Mouse (Mus musculus) neural tube, embryonic 13.5 days (tissue): Measurements from ENCODE around the gene Atxn10. TPM values are rescaled to one million over a fixed set of nuclear protein-coding genes. Genes with fewer than 3 reads are reported as not detected.
A peak's percentile ranks its signal among the peaks of the same experiment; 100 is the strongest.

Experiments
- ATAC-seq: fragments of 200-750 bp; cut with Nextera tagmentation; 2 replicates; pipeline ENCODE4 v1.8.0; 2017; ENCODE audit warnings: low read depth, mild to moderate bottlenecking, moderate TSS enrichment, moderate library complexity
- H3K27ac ChIP-seq: fragments of 300-500 bp; sonication (generic); replicated peaks from 2 replicates; pipeline ENCODE4 v1.5.1; 2015; ENCODE audit warnings: moderate library complexity, mild to moderate bottlenecking, inconsistent platforms
- H3K27me3 ChIP-seq: fragments of 300-500 bp; sonication (generic); 2 replicates; pipeline ENCODE4 v1.6.1; 2015; ENCODE audit warnings: mild to moderate bottlenecking, inconsistent platforms
- H3K36me3 ChIP-seq: fragments of 300-500 bp; sonication (generic); 2 replicates; pipeline ENCODE4 v1.6.1; 2015; ENCODE audit warnings: mild to moderate bottlenecking, inconsistent platforms
- H3K4me1 ChIP-seq: fragments of 300-500 bp; sonication (generic); replicated peaks from 2 replicates; pipeline ENCODE4 v1.6.1; 2015; ENCODE audit warnings: inconsistent platforms
- H3K4me2 ChIP-seq: fragments of 300-500 bp; sonication (generic); 2 replicates; pipeline ENCODE4 v1.6.1; 2015; ENCODE audit warnings: inconsistent platforms, mild to moderate bottlenecking, moderate library complexity
- H3K4me3 ChIP-seq: fragments of 300-500 bp; sonication (generic); 2 replicates; pipeline ENCODE4 v1.5.1; 2015; ENCODE audit warnings: mild to moderate bottlenecking, inconsistent platforms
- H3K9ac ChIP-seq: fragments of 300-500 bp; sonication (generic); 2 replicates; pipeline ENCODE4 v1.6.1; 2015; ENCODE audit warnings: moderate library complexity, mild to moderate bottlenecking, inconsistent platforms
- H3K9me3 ChIP-seq: fragments of 300-500 bp; sonication (generic); 2 replicates; pipeline ENCODE4 v1.6.1; 2016; ENCODE audit warnings: inconsistent platforms
- WGBS: fragments of 180-500 bp; shearing (Covaris S2); methylation state at CpG from one replicate; pipeline ENCODE4 v1.1.7; 2015; 5-methylcytosine and 5-hydroxymethylcytosine counted together
- polyA plus RNA-seq: library from polyadenylated mRNA; unstranded; fragments of >200 nt; fragmentation: Nextera tagmentation; extraction: Ambion mirVana; gene quantifications from 2 replicates; pipeline ENCODE4 v1.2.1, GENCODE M21; 2015

Gene Atxn10
- polyA plus RNA-seq = 496 and 516 TPM in 2 replicates

DNA sequence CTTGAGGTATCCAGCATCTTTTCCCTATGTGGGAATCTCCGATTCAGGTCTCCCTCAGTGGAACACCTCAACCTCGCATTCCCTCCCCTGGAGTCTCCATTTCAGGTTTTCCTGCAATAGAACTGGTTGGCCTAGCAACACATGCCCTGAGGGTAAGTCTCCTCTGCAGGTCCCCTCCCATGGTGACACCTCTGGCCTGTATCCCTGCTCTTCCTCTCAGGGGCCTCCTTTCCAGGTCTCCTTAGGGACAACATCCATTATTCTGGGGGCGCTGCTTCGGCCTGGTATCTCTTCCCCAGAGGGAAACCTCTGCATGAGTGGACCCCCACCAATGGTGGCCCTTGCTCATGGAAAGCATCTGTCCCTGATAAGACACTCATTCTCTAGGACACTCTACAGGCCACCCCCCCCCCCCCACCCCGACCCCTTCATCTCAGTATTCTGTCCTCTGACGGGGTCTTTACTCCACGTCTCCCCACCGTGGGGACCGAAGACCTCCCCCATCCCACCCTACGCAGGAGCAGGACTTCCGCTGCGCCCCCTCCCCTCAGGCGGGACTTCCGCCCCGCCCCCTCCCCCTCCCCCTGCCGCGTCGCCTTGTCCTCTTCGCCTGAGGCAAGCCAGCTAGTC lies at the start of gene Atxn10:
TSS of gene Atxn10 (plus strand) at position 575 of the 630 bp plus-strand sequence.
- no peaks in the 10 kb centered on the region for H3K9me3 ChIP-seq
- peak within 1 kb of the TSS; percentile 83 for H3K9ac ChIP-seq
- H3K4me2 ChIP-seq = peak within 1 kb of the TSS; percentile 80
- peaks cover 35% of the 10 kb centered on the region for H3K4me1 ChIP-seq
- peak within 1 kb of the TSS; percentile 75 for H3K4me3 ChIP-seq
- H3K36me3 ChIP-seq = no peaks in the 10 kb centered on the region
- peak within 1 kb of the TSS; percentile 98 for H3K27ac ChIP-seq
- H3K27me3 ChIP-seq = no peaks in the 10 kb centered on the region
- 9% methylated on average over 18 of the region's 19 CpGs for WGBS
- peak; percentile 33 for ATAC-seq

DNA sequence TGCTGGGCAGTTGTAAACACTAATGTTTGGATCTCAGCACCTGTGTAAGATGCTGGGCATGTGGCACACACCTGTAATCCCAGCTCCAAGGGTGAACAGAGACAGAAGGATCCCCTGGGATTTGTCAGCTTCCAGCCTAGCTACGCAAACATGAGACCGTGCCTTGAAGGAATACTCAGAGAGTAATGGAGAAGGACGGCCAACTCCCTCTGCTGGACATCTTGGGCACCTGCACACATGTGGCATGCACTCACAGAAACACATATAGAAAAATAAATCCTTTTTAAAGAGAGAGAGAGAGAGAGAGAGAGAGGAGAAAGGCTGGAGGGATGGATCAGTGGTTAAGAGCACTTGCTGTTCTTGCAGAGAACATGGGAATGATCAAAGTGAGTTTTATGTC lies 41.4 kb upstream of the Atxn10 start:
- H3K4me3 ChIP-seq = no peak overlapping the region
- no peaks in the 10 kb centered on the region for H3K9me3 ChIP-seq
- H3K4me1 ChIP-seq = peaks cover 46% of the 10 kb centered on the region
- 79% methylated on average over 3 of the region's 3 CpGs for WGBS
- no peak overlapping the region for H3K27ac ChIP-seq
- no peaks in the 10 kb centered on the region for H3K36me3 ChIP-seq
- H3K27me3 ChIP-seq = no peaks in the 10 kb centered on the region
- no peak for ATAC-seq
- no peak overlapping the region for H3K4me2 ChIP-seq
- no peak overlapping the region for H3K9ac ChIP-seq

DNA sequence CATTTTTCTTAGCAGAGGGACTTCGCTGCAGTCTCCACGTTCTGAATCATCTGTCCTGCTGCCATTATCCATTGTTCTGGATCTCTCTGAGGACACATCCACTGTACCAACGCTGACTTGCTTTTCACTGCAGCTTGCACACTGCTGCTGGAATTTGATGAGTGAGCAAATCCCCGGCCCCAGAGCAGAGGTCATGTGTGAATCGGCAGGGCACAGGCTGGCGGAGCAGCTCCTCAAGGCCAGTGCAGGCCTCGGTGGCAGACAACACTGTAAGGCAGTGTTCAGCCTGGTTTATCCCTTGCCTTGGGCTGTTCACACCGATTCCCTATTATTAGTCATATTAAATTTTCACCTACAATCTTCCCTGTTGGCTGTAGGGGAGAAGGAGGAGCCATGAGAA lies 40.5 kb upstream of the Atxn10 start:
- Histone ChIP-seq H3K27ac (peak overlapping the region; percentile 75), H3K27me3 (no peaks in the 10 kb centered on the region), H3K9ac (no peak overlapping the region), H3K36me3 (no peaks in the 10 kb centered on the region), H3K9me3 (no peaks in the 10 kb centered on the region), H3K4me1 (peaks cover 40% of the 10 kb centered on the region), H3K4me2 (no peak overlapping the region), H3K4me3 (no peak overlapping the region)
- no peak; the same call in 1 of the 2 replicates for ATAC-seq
- WGBS = 49% methylated on average over 8 of the region's 8 CpGs

DNA sequence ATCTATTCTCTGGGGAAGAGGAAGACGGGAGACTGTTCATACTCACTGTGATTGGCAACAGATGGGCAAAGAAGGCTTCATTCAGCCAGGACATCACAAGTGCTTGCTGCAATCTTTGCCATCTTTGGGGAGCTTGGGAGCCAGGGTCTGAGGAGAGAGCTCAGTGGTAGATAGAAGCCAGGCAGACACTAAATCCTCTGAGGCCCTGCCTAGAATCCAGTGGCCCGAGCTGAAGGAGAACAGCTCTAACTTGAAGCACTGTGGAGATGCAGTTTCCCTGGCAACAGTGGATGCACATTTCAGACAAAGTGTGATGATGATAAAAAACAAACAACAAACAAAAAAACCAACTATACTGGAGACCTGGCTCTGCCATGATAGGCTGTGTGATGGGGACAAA lies 40.1 kb upstream of the Atxn10 start:
- ATAC-seq = no peak

DNA sequence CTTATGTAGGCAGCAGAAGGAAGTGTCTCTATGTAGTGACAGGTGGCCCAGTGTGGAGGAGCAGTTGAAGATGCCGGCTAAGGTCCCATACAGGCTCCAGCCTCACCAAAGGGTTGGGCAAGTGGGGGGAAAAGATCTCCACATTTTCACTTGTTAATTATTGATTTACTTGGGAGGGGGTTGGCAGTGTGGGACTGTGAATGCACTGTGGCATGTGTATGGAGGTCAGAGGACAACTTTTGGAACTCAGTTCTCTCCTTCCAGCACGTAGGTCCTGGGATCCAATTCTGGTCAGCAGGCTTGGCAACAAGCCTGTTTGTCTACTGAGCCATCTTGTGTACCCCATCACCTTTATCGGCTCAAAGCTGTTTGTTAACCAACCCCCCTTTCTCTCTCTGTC lies 39.5 kb upstream of the Atxn10 start:
- Histone ChIP-seq H3K4me2 (no peak overlapping the region), H3K27me3 (no peaks in the 10 kb centered on the region), H3K4me3 (no peak overlapping the region), H3K4me1 (peaks cover 40% of the 10 kb centered on the region), H3K9me3 (no peaks in the 10 kb centered on the region), H3K9ac (no peak overlapping the region), H3K36me3 (no peaks in the 10 kb centered on the region), H3K27ac (no peak overlapping the region)
- no peak for ATAC-seq
- WGBS = 83% methylated on average over 3 of the region's 3 CpGs

More for the DNA sequence above, 40.1 kb upstream of the Atxn10 start:
- Histone ChIP-seq H3K9ac (no peak overlapping the region), H3K4me2 (no peak overlapping the region), H3K27ac (peak overlapping the region; percentile 75), H3K4me1 (peaks cover 40% of the 10 kb centered on the region), H3K27me3 (no peaks in the 10 kb centered on the region), H3K9me3 (no peaks in the 10 kb centered on the region), H3K36me3 (no peaks in the 10 kb centered on the region), H3K4me3 (no peak overlapping the region)
- 37% methylated on average over 2 of the region's 2 CpGs for WGBS

DNA sequence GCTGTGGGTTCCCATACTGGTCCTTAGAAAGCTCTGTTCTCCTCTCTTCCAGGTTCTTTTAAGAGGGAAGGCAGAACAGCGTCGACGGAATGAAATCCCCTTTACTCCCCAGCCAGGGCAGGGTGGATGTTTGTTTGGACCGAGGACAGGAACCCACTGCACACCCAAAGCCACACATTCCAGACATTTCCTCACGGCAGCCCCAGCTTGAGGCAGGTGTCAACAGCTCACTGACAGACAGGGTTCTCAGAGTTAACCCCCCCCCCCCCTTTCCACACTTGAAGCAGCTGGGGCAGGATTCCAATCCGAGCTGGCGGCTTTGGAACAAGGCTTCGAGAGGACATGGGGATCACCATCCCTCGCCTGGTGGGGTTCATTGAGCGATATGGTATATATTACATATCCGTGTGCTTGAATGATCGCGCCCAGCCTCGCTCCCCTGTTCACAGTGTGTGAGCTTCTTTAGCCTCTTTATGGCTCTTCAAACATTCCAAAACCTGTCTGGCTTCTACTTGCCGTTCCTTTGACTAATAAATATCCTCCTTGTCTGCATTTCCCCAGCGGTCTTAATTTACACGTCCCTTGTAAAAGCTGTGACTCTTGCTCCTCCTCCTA lies 37.8 kb upstream of the Atxn10 start:
- no peak overlapping the region; the same call in 1 of the 2 replicates for H3K27ac ChIP-seq
- H3K9me3 ChIP-seq = no peaks in the 10 kb centered on the region
- no peaks in the 10 kb centered on the region for H3K36me3 ChIP-seq
- H3K4me3 ChIP-seq = no peak overlapping the region
- H3K9ac ChIP-seq = 0 out of 2 replicates have a peak overlapping the region, but pooled peaks have one; percentile 8
- no peaks in the 10 kb centered on the region for H3K27me3 ChIP-seq
- 47% methylated on average over 17 of the region's 17 CpGs for WGBS
- H3K4me1 ChIP-seq = peaks cover 40% of the 10 kb centered on the region
- ATAC-seq = no peak
- no peak overlapping the region for H3K4me2 ChIP-seq

DNA sequence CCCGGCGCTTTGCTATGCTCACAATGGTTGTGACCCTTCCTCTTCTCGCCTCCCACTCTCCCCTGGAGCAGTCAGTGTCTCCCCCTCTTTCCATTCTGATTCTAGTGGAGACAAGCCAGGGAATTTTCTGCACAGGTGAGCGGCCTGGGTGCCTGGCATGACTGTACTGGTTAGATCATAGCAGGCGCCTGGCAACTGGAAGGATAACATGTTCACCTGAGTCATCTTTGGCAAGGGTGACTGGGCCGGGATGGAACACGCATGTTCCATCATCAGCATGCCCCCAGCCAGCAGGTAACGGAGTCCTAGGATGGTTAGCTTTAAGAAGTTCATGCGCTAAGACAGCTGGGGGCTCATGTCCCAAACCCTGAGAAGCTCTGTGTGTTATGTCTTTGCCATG lies 37.1 kb upstream of the Atxn10 start:
- H3K4me2 ChIP-seq = no peak overlapping the region

DNA sequence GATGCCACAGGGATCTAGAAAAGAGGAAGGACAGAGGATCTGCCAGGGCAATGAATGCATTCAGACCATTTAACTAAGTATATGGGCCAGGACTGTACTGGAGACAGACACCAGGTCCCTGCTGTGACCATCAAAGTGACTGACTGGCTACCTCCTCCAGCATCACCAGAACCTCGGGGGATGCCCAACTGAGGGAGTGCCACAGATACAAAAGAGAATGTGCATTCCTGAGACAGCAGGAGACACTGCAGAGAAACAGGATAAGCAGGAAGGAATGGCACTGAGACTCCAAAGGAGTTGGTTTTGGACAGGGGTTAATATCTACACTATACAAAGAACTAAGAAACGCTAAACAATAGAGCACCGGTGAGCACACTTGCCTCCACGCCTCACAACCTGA lies 32.8 kb upstream of the Atxn10 start:
- Histone ChIP-seq H3K36me3 (no peaks in the 10 kb centered on the region), H3K9ac (no peak overlapping the region), H3K27ac (no peak overlapping the region), H3K4me1 (peaks cover 9% of the 10 kb centered on the region), H3K4me3 (no peak overlapping the region), H3K27me3 (no peaks in the 10 kb centered on the region), H3K9me3 (0 out of 2 replicates have a peak, but pooled peaks cover 3% of the 10 kb centered on the region), H3K4me2 (no peak overlapping the region)
- no peak for ATAC-seq
- 58% methylated on average over 4 of the region's 4 CpGs for WGBS

More for the DNA sequence above, 37.1 kb upstream of the Atxn10 start:
- no peak overlapping the region for H3K4me3 ChIP-seq
- H3K9me3 ChIP-seq = 0 out of 2 replicates have a peak, but pooled peaks cover under 1% of the 10 kb centered on the region
- no peak overlapping the region for H3K27ac ChIP-seq
- 91% methylated on average over 9 of the region's 9 CpGs for WGBS
- no peaks in the 10 kb centered on the region for H3K27me3 ChIP-seq
- ATAC-seq = no peak
- peaks cover 40% of the 10 kb centered on the region for H3K4me1 ChIP-seq
- H3K9ac ChIP-seq = no peak overlapping the region
- no peaks in the 10 kb centered on the region for H3K36me3 ChIP-seq

DNA sequence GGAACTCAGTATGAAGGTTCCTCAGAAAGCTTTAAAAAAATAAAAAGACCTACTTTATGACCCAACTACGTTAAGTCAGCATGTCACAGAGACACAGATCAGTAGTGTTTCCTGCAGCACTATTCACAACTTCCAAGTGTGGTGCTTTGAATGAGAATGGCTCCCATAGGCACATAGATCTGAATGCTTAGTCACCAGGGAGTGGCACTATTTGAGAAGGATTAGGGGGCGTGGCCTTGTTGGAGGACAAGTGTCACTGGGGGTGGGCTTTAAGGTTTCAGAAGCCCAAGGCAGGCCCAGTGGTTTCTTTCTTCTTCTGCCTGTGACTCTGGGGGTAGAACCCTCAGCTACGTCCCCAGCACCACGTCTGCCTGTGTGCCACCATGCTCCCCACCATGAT lies 32.1 kb upstream of the Atxn10 start:
- ATAC-seq = no peak
- Histone ChIP-seq H3K9ac (no peak overlapping the region), H3K36me3 (no peaks in the 10 kb centered on the region), H3K27me3 (no peaks in the 10 kb centered on the region), H3K9me3 (0 out of 2 replicates have a peak, but pooled peaks cover 3% of the 10 kb centered on the region), H3K27ac (no peak overlapping the region), H3K4me1 (peaks cover 2% of the 10 kb centered on the region; the same call in 1 of the 2 replicates), H3K4me3 (no peak overlapping the region), H3K4me2 (no peak overlapping the region)
- WGBS = 92% methylated on average over 4 of the region's 4 CpGs

DNA sequence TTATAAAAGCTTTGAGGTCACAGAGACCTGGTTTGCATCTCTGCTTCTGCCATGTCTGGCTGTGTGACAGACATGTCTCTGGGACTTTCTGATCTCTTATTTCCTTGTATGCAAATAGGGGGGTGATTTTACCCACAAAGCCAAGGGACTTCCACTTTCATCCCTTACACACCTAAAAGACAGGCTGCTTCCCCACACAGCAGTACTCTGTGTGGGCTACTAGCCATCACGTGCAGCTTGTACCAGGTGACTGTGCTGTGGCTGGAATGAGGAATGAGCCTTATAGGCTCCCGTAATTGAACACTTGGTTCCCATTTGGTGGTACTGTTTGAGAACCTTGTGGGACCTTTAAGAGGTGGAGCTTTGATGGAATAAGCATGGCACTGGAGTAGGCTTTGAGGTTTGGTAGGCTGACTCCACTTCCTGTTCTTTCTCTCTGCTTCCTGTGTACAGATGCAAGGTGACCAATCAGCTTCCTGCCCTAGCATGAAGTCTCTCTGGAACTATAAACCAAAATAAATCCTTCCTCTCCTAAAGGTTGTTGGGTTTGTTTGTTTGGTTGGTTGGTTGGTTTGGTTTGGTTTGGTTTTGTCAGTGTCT lies 28.9 kb upstream of the Atxn10 start:
- WGBS = 87% methylated on average over 2 of the region's 2 CpGs
- Histone ChIP-seq H3K27ac (no peak overlapping the region), H3K9ac (no peak overlapping the region), H3K4me1 (peaks cover 6% of the 10 kb centered on the region; the same call in 1 of the 2 replicates), H3K27me3 (no peaks in the 10 kb centered on the region), H3K4me2 (no peak overlapping the region), H3K9me3 (0 out of 2 replicates have a peak, but pooled peaks cover 3% of the 10 kb centered on the region), H3K4me3 (no peak overlapping the region), H3K36me3 (no peaks in the 10 kb centered on the region)
- ATAC-seq = no peak

DNA sequence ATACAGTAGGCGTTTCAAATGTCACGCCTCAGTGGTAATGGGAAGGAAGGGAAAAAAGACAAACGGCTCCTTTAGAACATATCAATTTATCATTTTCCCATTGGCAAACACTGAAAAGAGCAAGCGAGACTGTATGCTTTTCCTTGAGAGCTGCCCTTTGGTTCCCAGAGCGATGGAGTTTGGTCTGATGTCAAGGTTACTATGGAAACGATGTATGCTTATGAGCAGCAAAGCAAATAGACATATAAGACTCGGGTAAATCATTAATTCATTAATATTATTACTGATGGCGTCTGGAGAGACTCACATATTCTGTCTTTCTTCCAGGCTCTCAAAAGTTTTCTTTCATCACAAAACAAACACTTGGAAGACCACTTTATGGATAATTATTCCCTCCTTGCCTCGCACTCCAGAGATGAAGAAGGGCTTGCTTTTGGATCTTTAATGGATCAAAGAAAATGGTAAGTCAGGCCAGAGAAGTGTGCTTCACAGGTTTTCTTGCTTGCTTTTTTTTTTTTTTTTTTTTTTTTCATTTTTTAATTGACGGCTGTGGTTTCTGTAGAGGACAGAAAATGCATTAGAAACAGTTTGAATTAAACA lies 24.9 kb upstream of the Atxn10 start:
- Histone ChIP-seq H3K9ac (no peak overlapping the region), H3K27ac (no peak overlapping the region), H3K4me3 (no peak overlapping the region), H3K4me2 (no peak overlapping the region), H3K4me1 (peaks cover 18% of the 10 kb centered on the region), H3K27me3 (no peaks in the 10 kb centered on the region; the same call in 1 of the 2 replicates), H3K36me3 (no peaks in the 10 kb centered on the region), H3K9me3 (no peaks in the 10 kb centered on the region)
- ATAC-seq = no peak
- WGBS = 64% methylated on average over 10 of the region's 10 CpGs
